Mouse (Mus musculus) intestine, embryonic 16.5 days (tissue): ENCODE measurements at regions not wholly inside any gene's neighbourhood (a gene's known extent, or its start where the extent isn't known, plus 50 kb on each side); places are given as distances from the start of the nearest gene placed in this dataset.

Experiments used
- ATAC-seq: fragments of 200-750 bp; cut with Nextera tagmentation; 2 replicates; pipeline ENCODE4 v1.8.0; 2017; ENCODE audit warnings: moderate TSS enrichment, moderate library complexity
- H3K27ac ChIP-seq: fragments of 300-500 bp; sonication (generic); 2 replicates; pipeline ENCODE4 v1.5.1; 2014; ENCODE audit warnings: mild to moderate bottlenecking, low read length
- H3K27me3 ChIP-seq: fragments of 300-500 bp; sonication (generic); replicated peaks from 2 replicates; pipeline ENCODE4 v1.6.1; 2014; ENCODE audit warnings: low read length, control low read depth, mixed read lengths; ENCODE audit not compliant: control insufficient read depth, insufficient read depth
- H3K36me3 ChIP-seq: fragments of 300-500 bp; sonication (generic); 2 replicates; pipeline ENCODE4 v1.6.1; 2014; ENCODE audit warnings: low read length, control low read depth; ENCODE audit not compliant: control insufficient read depth, insufficient read depth
- H3K4me1 ChIP-seq: fragments of 300-500 bp; sonication (generic); 2 replicates; pipeline ENCODE4 v1.6.1; 2014; ENCODE audit warnings: low read length, control low read depth, mixed read lengths; ENCODE audit not compliant: control insufficient read depth, insufficient read depth
- H3K4me2 ChIP-seq: fragments of 300-500 bp; sonication (generic); 2 replicates; pipeline ENCODE4 v1.6.1; 2014; ENCODE audit warnings: low read depth, low read length, control low read depth
- H3K4me3 ChIP-seq: fragments of 300-500 bp; sonication (generic); 2 replicates; pipeline ENCODE4 v1.5.1; 2014; ENCODE audit warnings: mild to moderate bottlenecking, low read length
- H3K9ac ChIP-seq: fragments of 300-500 bp; sonication (generic); 2 replicates; pipeline ENCODE4 v1.6.1; 2014; ENCODE audit warnings: low read depth, low read length
- H3K9me3 ChIP-seq: fragments of 300-500 bp; sonication (generic); 2 replicates; pipeline ENCODE4 v1.6.1; 2016; ENCODE audit warnings: low read length, control low read depth; ENCODE audit not compliant: control insufficient read depth
- WGBS: fragments of 180-500 bp; shearing (Covaris S2); extraction: QIAGEN DNeasy Blood & Tissue Kit; methylation state at CpG from one replicate; pipeline ENCODE4 v1.1.7; 2014; 5-methylcytosine and 5-hydroxymethylcytosine counted together

GRCm38 (mm10) chr12:16190706-16191105 lies 374.0 kb upstream of the Trib2 start:
- Histone ChIP-seq H3K4me1 (no peaks in the 10 kb centered on the region), H3K9ac (no peak overlapping the region), H3K27me3 (no peaks in the 10 kb centered on the region), H3K4me2 (no peak overlapping the region), H3K4me3 (no peak overlapping the region), H3K36me3 (no peaks in the 10 kb centered on the region), H3K27ac (no peak overlapping the region), H3K9me3 (no peaks in the 10 kb centered on the region)
- no peak for ATAC-seq
- WGBS = 49% methylated on average over 3 of the region's 3 CpGs

- H3K36me3 ChIP-seq = no peaks in the 10 kb centered on the region
- no peaks in the 10 kb centered on the region for H3K27me3 ChIP-seq
- no peak overlapping the region for H3K4me2 ChIP-seq
- no peak overlapping the region for H3K27ac ChIP-seq
- H3K9me3 ChIP-seq = no peaks in the 10 kb centered on the region
- H3K9ac ChIP-seq = no peak overlapping the region
- ATAC-seq = no peak
- H3K4me1 ChIP-seq = no peaks in the 10 kb centered on the region
- H3K4me3 ChIP-seq = no peak overlapping the region
Measured at GRCm38 (mm10) chr12:16189441-16189840, 372.7 kb upstream of the Trib2 start.

- Histone ChIP-seq H3K27ac (no peak overlapping the region), H3K9me3 (no peaks in the 10 kb centered on the region), H3K27me3 (no peaks in the 10 kb centered on the region), H3K4me1 (no peaks in the 10 kb centered on the region), H3K9ac (no peak overlapping the region), H3K4me2 (no peak overlapping the region), H3K36me3 (no peaks in the 10 kb centered on the region), H3K4me3 (no peak overlapping the region)
- ATAC-seq = no peak
- 67% methylated on average over 12 of the region's 12 CpGs for WGBS
Measured at GRCm38 (mm10) chr12:16185976-16186515, 369.3 kb upstream of the Trib2 start.

GRCm38 (mm10) chr12:16185431-16185923 lies 368.8 kb upstream of the Trib2 start:
- Histone ChIP-seq H3K4me2 (no peak overlapping the region), H3K27me3 (no peaks in the 10 kb centered on the region)
- 51% methylated on average over 14 of the region's 14 CpGs for WGBS

GRCm38 (mm10) chr12:16183055-16183454 lies 366.3 kb upstream of the Trib2 start:
- ATAC-seq = no peak
- H3K27me3 ChIP-seq = no peaks in the 10 kb centered on the region
- no peaks in the 10 kb centered on the region for H3K9me3 ChIP-seq
- no peaks in the 10 kb centered on the region for H3K36me3 ChIP-seq
- H3K4me1 ChIP-seq = no peaks in the 10 kb centered on the region
- WGBS = 55% methylated on average over 4 of the region's 4 CpGs
- H3K27ac ChIP-seq = no peak overlapping the region
- no peak overlapping the region for H3K4me2 ChIP-seq
- H3K4me3 ChIP-seq = no peak overlapping the region
- no peak overlapping the region for H3K9ac ChIP-seq

More at GRCm38 (mm10) chr12:16185431-16185923, 368.8 kb upstream of the Trib2 start:
- ATAC-seq = no peak
- H3K9me3 ChIP-seq = no peaks in the 10 kb centered on the region
- no peak overlapping the region for H3K9ac ChIP-seq
- no peak overlapping the region for H3K27ac ChIP-seq
- H3K4me1 ChIP-seq = no peaks in the 10 kb centered on the region
- H3K36me3 ChIP-seq = no peaks in the 10 kb centered on the region
- no peak overlapping the region for H3K4me3 ChIP-seq

GRCm38 (mm10) chr12:16181599-16181998 lies 364.9 kb upstream of the Trib2 start:
- Histone ChIP-seq H3K9me3 (no peaks in the 10 kb centered on the region), H3K27me3 (no peaks in the 10 kb centered on the region), H3K4me2 (no peak overlapping the region), H3K4me3 (no peak overlapping the region), H3K27ac (no peak overlapping the region), H3K4me1 (no peaks in the 10 kb centered on the region), H3K9ac (no peak overlapping the region), H3K36me3 (no peaks in the 10 kb centered on the region)
- WGBS = 84% methylated on average over 5 of the region's 5 CpGs
- no peak for ATAC-seq

- H3K9ac ChIP-seq = no peak overlapping the region
- H3K4me1 ChIP-seq = no peaks in the 10 kb centered on the region
- ATAC-seq = no peak
- no peaks in the 10 kb centered on the region for H3K36me3 ChIP-seq
- H3K27ac ChIP-seq = no peak overlapping the region
- 86% methylated on average over 2 of the region's 2 CpGs for WGBS
- H3K4me2 ChIP-seq = no peak overlapping the region
- H3K27me3 ChIP-seq = no peaks in the 10 kb centered on the region
- H3K9me3 ChIP-seq = no peaks in the 10 kb centered on the region
- no peak overlapping the region for H3K4me3 ChIP-seq
Measured at GRCm38 (mm10) chr12:16179897-16180296, 363.2 kb upstream of the Trib2 start.

GRCm38 (mm10) chr12:16176326-16176725 lies 359.6 kb upstream of the Trib2 start:
- Histone ChIP-seq H3K27ac (no peak overlapping the region), H3K27me3 (no peaks in the 10 kb centered on the region), H3K4me1 (no peaks in the 10 kb centered on the region), H3K9ac (no peak overlapping the region), H3K9me3 (no peaks in the 10 kb centered on the region), H3K36me3 (no peaks in the 10 kb centered on the region), H3K4me2 (no peak overlapping the region), H3K4me3 (no peak overlapping the region)
- no peak for ATAC-seq
- WGBS = 94% methylated on average over 1 of the region's 1 CpGs

- 77% methylated on average over 2 of the region's 2 CpGs for WGBS
- Histone ChIP-seq H3K4me1 (peaks cover 6% of the 10 kb centered on the region), H3K36me3 (no peaks in the 10 kb centered on the region), H3K4me2 (no peak overlapping the region), H3K9me3 (no peaks in the 10 kb centered on the region), H3K27ac (no peak overlapping the region), H3K9ac (no peak overlapping the region), H3K4me3 (no peak overlapping the region), H3K27me3 (no peaks in the 10 kb centered on the region)
- no peak for ATAC-seq
Measured at GRCm38 (mm10) chr12:16172176-16172575, 355.5 kb upstream of the Trib2 start.

GRCm38 (mm10) chr12:16171636-16172035 lies 354.9 kb upstream of the Trib2 start:
- Histone ChIP-seq H3K9me3 (no peaks in the 10 kb centered on the region), H3K4me1 (peaks cover 6% of the 10 kb centered on the region), H3K4me3 (no peak overlapping the region), H3K9ac (no peak overlapping the region), H3K27ac (no peak overlapping the region), H3K4me2 (no peak overlapping the region), H3K27me3 (no peaks in the 10 kb centered on the region), H3K36me3 (no peaks in the 10 kb centered on the region)
- ATAC-seq = no peak
- 72% methylated on average over 5 of the region's 5 CpGs for WGBS
